Mouse (Mus musculus): Measurements from ENCODE around the gene Prepl.

Gene Prepl

GRCm38 (mm10) chr17:85020343-85020742 is 69.7 kb downstream of the Prepl start:
- DNase-seq: no peak

GRCm38 (mm10) chr17:85018794-85019193 is 71.2 kb downstream of the Prepl start:
- DNase-seq: no peak

- DNase-seq: no peak
These were observed 71.7 kb downstream of the Prepl start for GRCm38 (mm10) chr17:85018344-85018743.

- no peak for DNase-seq
These were observed 75.4 kb downstream of the Prepl start for GRCm38 (mm10) chr17:85014632-85015031.

GRCm38 (mm10) chr17:85013485-85013884 is 76.6 kb downstream of the Prepl start:
- no peak for DNase-seq
